Mouse (Mus musculus): ENCODE data around the gene Nos1ap.

Gene Nos1ap

GRCm38 (mm10) chr1:170273252-170273651 is 316.4 kb downstream of the Nos1ap start:
- DNase-seq = no peak

DNA sequence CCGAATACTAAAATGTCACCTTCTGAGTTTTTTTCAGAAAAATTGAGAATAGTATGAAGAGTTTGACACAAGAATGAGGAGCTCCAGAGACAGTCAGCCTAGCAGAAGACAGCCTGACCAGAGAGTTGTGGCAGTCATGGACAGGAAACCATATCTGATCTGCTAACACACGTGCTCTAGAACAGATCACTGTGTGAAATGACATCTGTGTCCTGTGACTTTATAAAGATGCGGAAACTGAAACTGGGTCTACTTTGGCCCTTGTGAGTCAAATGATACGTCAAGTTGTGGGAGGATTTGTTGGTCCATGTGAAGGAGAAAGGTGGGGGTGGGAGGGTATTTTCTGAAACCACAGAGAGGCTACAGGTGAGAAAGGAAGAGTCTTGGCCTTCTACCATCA is 319.0 kb downstream of the Nos1ap start:
- no peak for DNase-seq

DNA sequence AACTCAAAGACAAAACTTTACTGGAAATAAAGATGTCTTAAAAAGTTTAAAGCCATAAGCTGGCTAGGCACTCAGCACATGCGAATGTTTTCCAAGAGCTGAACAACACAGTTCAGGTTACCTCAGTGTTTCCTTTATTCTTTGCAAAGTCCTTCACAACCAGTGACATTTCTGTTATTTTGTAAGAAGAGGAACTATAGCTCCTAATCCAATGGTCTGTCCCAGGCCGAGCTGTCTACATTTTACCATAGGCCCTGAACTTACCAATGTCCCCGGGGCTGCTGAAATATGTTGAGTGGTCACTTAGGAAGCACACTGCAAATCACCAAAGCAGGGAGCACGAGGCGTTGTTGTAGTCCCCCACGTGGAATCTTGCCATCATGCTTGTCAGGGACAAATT is 319.4 kb downstream of the Nos1ap start:
- no peak for DNase-seq

- peak; percentile 88 to 89 for DNase-seq
Observed at GRCm38 (mm10) chr1:170255560-170255910, 334.1 kb downstream of the Nos1ap start.

DNA sequence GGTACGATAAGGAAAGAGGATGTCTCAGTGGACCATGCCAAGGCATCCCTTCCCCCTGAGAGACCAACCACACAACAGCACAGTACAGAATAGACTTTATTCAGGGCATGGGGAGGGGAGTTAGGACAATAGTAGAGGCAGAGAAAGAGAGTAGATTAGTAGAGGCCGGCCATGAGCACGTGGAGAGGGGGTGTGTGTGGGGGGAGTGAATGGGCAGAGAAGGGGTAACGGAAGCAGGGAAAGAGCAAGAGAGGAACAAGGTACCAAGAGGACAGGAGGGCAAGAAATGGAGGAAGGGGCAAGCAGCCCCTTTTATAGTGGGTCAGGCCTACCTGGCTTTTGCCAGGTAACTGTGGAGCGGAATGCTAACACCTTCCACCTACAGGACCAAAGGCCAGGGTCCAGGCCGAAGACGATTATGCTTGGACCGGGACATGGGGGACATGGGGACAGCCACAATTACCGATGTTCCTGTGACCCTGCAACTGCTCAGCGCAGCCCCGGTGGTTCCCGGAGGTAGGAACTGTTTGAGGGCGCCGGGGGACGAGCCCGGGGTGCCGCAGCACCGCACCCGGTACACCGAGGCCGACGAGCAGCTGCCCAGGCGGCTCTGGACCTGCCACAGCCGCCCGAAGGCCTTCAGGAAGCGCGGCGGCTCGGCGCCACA is 334.6 kb downstream of the Nos1ap start:
- peak in 1 of 2 experiments; percentile 4 for DNase-seq
